Mouse (Mus musculus) cortical plate, adult 2 months (tissue): ENCODE results near the gene Cacna2d4.

Source experiments
- CTCF ChIP-seq: fragments of 200-500 bp; IDR thresholded peaks from 2 replicates; pipeline ENCODE4 v1.5.1; 2011; ENCODE audit warnings: mild to moderate bottlenecking, control low read depth, low read length; ENCODE audit not compliant: insufficient read depth; ENCODE audit errors: extremely low read depth
- POLR2A ChIP-seq: fragments of 200-500 bp; IDR thresholded peaks from 2 replicates; pipeline ENCODE4 v1.6.1; 2011; ENCODE audit warnings: mild to moderate bottlenecking, low read length, control low read depth; ENCODE audit not compliant: insufficient read depth; ENCODE audit errors: extremely low read depth

DNA sequence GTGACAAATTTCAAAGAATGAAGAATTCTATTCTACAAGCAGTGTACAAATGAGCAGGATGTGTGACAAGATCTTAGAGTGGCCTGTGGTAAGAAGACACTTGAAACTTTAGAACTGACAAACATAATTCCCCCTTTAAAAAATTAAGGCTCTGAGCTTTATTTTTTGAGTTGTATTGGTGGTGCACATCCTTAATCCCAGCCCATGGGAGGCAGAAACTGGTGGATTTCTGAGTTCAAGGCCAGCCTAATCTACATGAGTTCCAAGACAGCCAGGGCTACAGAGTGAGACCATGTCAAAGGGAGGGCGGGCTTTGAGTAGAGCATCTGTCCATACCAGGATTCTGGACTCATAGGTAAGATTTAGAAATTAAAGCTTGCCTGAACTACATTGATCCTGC lies 150.5 kb downstream of the Cacna2d4 start:
- TF ChIP-seq CTCF (no peak), POLR2A (no peak)
